Mouse (Mus musculus) fibroblast of lung, adult 2 months (primary cell): Measurements from ENCODE around the gene Gabpb1.
A peak's percentile ranks its signal among the peaks of the same experiment; 100 is the strongest.

Experiments
- DNase-seq: peaks from one replicate; pipeline ENCODE4 v3.0.0-alpha.2; 2011; ENCODE audit warnings: low read depth

Gene Gabpb1

GRCm38 (mm10) chr2:126676122-126676515, at the start of gene Gabpb1:
TSS of gene Gabpb1 (minus strand) at chr2:126676337.
- no peak for DNase-seq

- DNase-seq = no peak
Measured at GRCm38 (mm10) chr2:126712950-126713349, 36.8 kb upstream of the Gabpb1 start.

GRCm38 (mm10) chr2:126712526-126712925, 36.4 kb upstream of the Gabpb1 start:
- no peak for DNase-seq

- DNase-seq = no peak
Measured at GRCm38 (mm10) chr2:126708361-126708760, 32.2 kb upstream of the Gabpb1 start.

GRCm38 (mm10) chr2:126707438-126707779, 31.3 kb upstream of the Gabpb1 start:
- DNase-seq = no peak

- peak; percentile 91 for DNase-seq
Measured at GRCm38 (mm10) chr2:126706759-126707437, 30.8 kb upstream of the Gabpb1 start, which contains the start of gene Usp8. TSS of gene Usp8 (plus strand) at chr2:126707328.

GRCm38 (mm10) chr2:126695285-126695684, 19.1 kb upstream of the Gabpb1 start:
- DNase-seq = peak; percentile 40

GRCm38 (mm10) chr2:126691290-126691689, 15.2 kb upstream of the Gabpb1 start:
- no peak for DNase-seq

GRCm38 (mm10) chr2:126682937-126683336, 6.8 kb upstream of the Gabpb1 start:
- DNase-seq = no peak

- no peak for DNase-seq
Measured at GRCm38 (mm10) chr2:126682333-126682732, 6.2 kb upstream of the Gabpb1 start.

- DNase-seq = no peak
Measured at GRCm38 (mm10) chr2:126677366-126677765, 1.2 kb upstream of the Gabpb1 start.

- DNase-seq = peak; percentile 53
Measured at GRCm38 (mm10) chr2:126675169-126676121, 692 bp downstream of the Gabpb1 start.

- no peak for DNase-seq
Measured at GRCm38 (mm10) chr2:126674441-126675168, 1.5 kb downstream of the Gabpb1 start.

- no peak for DNase-seq
Measured at GRCm38 (mm10) chr2:126673317-126674242, 2.6 kb downstream of the Gabpb1 start.

- no peak for DNase-seq
Measured at GRCm38 (mm10) chr2:126668621-126669252, 7.4 kb downstream of the Gabpb1 start.

- no peak for DNase-seq
Measured at GRCm38 (mm10) chr2:126665984-126666383, 10.2 kb downstream of the Gabpb1 start.

GRCm38 (mm10) chr2:126663481-126663880, 12.7 kb downstream of the Gabpb1 start:
- no peak for DNase-seq

GRCm38 (mm10) chr2:126652929-126653328, 23.2 kb downstream of the Gabpb1 start:
- no peak for DNase-seq

- no peak for DNase-seq
Measured at GRCm38 (mm10) chr2:126647762-126648161, 28.4 kb downstream of the Gabpb1 start.

GRCm38 (mm10) chr2:126646461-126646860, 29.7 kb downstream of the Gabpb1 start:
- DNase-seq = no peak

GRCm38 (mm10) chr2:126644768-126645167, 31.4 kb downstream of the Gabpb1 start:
- no peak for DNase-seq
